20 mouse cellular contexts compared by ENCODE assay signal in genomic region chr5:29251496-29251873, GRCm38 (mm10). TPM values are rescaled to one million over a fixed set of nuclear protein-coding genes. Genes with fewer than 3 reads are reported as not detected.
"Had no signal": no experiment of that assay in that cellular context is flagged by ENCODE, and none has a peak within 500 bp of the region (broad histone marks: within the 10 kb centered on the region; RNA-seq: fewer than 3 reads in every experiment).

No protein-coding gene starts in this region.

- H3K9me3 ChIP-seq: liver, embryonic 13.5 days; neural tube, embryonic 12.5 days; neural tube, embryonic 15.5 days had no signal

- H3K4me2 ChIP-seq: liver, embryonic 13.5 days; neural tube, embryonic 12.5 days; neural tube, embryonic 15.5 days had no signal

- H3K36me3 ChIP-seq: liver, embryonic 13.5 days; neural tube, embryonic 12.5 days; neural tube, embryonic 15.5 days had no signal

- H3K4me1 ChIP-seq: liver, embryonic 13.5 days; neural tube, embryonic 12.5 days had no signal

- DNase-seq: kidney, adult 2 months; kidney, postnatal 25 days; layer of hippocampus, adult 9-11 months; liver, embryonic 13.5 days; lung, adult 2 months; right cerebral cortex, adult 18-20 months; right cerebral cortex, postnatal 14 days; right cerebral cortex, postnatal 4 days; thymus, adult 2 months; thymus, postnatal 14 days; thymus, postnatal 4 days had no signal

- H3K4me3 ChIP-seq: layer of hippocampus, adult 2 months; left cerebral cortex, adult 2 months; liver, embryonic 13.5 days; neural tube, embryonic 12.5 days; neural tube, embryonic 15.5 days had no signal

- H3K9ac ChIP-seq: liver, embryonic 13.5 days; neural tube, embryonic 12.5 days; neural tube, embryonic 15.5 days had no signal

- H3K27ac ChIP-seq: kidney, postnatal 0 days; layer of hippocampus, adult 2 months; left cerebral cortex, adult 2 months; liver, embryonic 13.5 days; macrophage; neural tube, embryonic 12.5 days; neural tube, embryonic 15.5 days; stomach, postnatal 0 days had no signal

- ATAC-seq: intestine, postnatal 0 days had no signal

- H3K27me3 ChIP-seq: liver, embryonic 13.5 days; neural tube, embryonic 12.5 days; neural tube, embryonic 15.5 days had no signal

RNA-seq across cellular contexts. Expression of gene Rnf32, which starts 55.7 kb away (rescaled TPM):
- total RNA-seq: megakaryocyte, adult 5-6 weeks had no signal
- polyA plus RNA-seq: macrophage had no signal
